Mouse (Mus musculus): ENCODE measurements around the gene Ercc8.

Ercc8 gene

GRCm38 (mm10) chr13:108157732-108158464, 633 bp upstream of the Ercc8 start:
- no peak for DNase-seq (ENCODE audit: low read depth)

- DNase-seq (ENCODE audit: low read depth): no peak
Measured at GRCm38 (mm10) chr13:108159241-108159575, 677 bp downstream of the Ercc8 start.

GRCm38 (mm10) chr13:108159963-108160362, 1.4 kb downstream of the Ercc8 start:
- DNase-seq (ENCODE audit: low read depth): peak; percentile 65

- no peak for DNase-seq (ENCODE audit: low read depth)
Measured at GRCm38 (mm10) chr13:108163912-108164311, 5.4 kb downstream of the Ercc8 start.

- DNase-seq (ENCODE audit: low read depth): no peak
Measured at GRCm38 (mm10) chr13:108164621-108165020, 6.1 kb downstream of the Ercc8 start.

- no peak for DNase-seq (ENCODE audit: low read depth)
Measured at GRCm38 (mm10) chr13:108170002-108170401, 11.5 kb downstream of the Ercc8 start.

DNA sequence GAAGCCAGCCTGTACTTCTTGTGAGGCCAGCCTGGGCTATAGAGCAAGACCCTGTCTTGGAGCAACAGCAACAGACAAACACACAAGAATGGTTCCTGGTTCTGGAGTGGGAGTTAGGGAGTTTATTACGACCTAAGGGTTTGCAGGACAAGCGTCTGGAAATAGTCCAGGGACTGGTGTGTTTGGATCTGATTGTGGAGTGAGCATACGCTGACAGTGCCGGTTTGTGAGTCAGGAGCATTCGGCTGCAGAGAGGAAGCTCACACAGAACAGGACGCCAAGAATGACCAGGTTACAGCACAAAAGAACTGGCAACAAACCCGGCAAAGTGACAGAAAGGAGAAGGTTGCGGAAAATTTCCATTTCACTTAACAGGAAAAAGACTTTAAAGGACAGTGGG, 12.0 kb downstream of the Ercc8 start:
- DNase-seq (ENCODE audit: low read depth): no peak

- no peak for DNase-seq (ENCODE audit: low read depth)
Measured at GRCm38 (mm10) chr13:108179618-108180017, 21.1 kb downstream of the Ercc8 start.

- no peak for DNase-seq (ENCODE audit: low read depth)
Measured at GRCm38 (mm10) chr13:108180821-108181220, 22.3 kb downstream of the Ercc8 start.

DNA sequence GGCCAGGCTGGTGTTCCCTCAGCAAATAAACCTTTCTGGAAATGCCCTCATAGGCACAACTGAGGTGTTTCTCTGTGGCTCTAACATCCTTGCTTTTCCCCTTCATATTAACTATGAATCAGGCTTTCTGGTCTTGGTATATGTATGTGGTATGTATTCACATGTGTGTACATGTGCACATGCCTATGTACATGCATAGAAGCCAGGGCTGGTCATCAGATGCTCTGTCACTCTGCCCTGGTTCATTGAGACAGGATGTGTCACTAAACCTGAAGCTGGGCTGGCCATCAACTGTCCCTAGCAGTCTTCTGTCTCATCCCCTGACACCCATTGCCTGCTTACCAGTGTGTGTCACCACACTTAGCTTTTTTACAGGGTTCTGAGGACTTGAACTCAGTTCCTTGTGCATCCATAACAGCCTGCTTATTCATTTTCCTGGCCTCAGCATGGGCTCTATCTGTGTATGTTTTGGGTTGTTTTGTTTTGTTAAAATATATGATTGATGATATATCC, 26.3 kb downstream of the Ercc8 start:
- no peak for DNase-seq (ENCODE audit: low read depth)

GRCm38 (mm10) chr13:108185530-108185929, 27.0 kb downstream of the Ercc8 start:
- DNase-seq (ENCODE audit: low read depth): no peak

GRCm38 (mm10) chr13:108187994-108188393, 29.5 kb downstream of the Ercc8 start:
- DNase-seq (ENCODE audit: low read depth): no peak

- DNase-seq (ENCODE audit: low read depth): peak; percentile 85
Measured at GRCm38 (mm10) chr13:108191074-108191720, 32.7 kb downstream of the Ercc8 start.

- no peak for DNase-seq (ENCODE audit: low read depth)
Measured at GRCm38 (mm10) chr13:108195474-108195873, 36.9 kb downstream of the Ercc8 start.

DNA sequence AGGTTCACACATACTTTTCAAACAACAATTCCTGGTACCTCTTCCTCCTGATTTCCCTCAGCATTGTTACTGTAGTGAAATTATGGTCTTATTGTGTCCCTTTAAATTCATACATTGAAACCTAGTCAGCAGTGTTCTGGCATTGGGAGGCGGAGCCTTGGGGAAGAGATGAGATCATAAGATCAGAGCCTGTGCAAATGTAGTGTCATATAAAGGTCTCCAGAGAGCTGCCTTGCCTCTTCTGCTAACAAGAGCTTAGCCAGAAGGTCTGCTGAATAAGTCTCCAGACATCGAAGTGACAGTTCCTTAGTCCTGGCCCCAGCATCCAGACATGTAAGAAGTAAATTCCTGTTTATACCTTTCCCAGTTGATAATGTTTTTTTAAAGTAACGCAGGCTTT, 46.3 kb downstream of the Ercc8 start:
- no peak for DNase-seq (ENCODE audit: low read depth)

DNA sequence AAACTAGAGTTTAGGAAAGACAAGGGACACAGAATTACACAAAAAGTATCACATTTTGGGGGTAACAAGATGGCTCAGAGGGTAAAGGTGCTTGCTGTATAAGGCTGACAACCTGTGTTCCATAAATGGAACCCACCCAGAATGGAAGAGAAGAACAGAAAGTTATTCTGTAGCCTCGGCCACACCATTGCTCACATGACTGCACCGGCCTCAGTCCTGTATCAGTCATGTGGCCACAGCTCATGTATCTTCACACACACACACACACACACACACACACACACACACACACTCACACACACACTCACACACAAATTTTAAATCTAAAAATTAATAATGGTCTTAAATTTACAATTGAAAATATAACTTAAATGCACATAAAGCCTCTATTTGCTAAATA, 48.9 kb downstream of the Ercc8 start:
- no peak for DNase-seq (ENCODE audit: low read depth)

DNA sequence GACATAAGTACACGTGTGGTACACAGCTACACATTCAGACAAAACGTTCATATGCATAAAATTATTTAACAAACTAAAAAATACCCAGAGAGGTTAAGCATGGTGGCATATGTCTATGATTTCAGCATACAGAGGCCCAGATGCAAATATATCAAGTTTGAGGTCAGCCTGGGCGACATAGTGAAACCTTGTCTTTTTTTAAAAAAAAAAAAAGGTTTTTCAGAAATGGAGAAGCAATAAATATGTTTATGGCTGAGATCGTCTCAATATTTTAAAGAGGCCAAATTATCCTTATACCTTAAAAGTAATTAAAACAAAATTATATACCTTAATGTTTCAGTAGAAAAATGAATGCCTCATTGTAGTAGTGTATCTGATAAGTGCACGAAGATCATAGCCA, 49.6 kb downstream of the Ercc8 start:
- DNase-seq (ENCODE audit: low read depth): no peak

DNA sequence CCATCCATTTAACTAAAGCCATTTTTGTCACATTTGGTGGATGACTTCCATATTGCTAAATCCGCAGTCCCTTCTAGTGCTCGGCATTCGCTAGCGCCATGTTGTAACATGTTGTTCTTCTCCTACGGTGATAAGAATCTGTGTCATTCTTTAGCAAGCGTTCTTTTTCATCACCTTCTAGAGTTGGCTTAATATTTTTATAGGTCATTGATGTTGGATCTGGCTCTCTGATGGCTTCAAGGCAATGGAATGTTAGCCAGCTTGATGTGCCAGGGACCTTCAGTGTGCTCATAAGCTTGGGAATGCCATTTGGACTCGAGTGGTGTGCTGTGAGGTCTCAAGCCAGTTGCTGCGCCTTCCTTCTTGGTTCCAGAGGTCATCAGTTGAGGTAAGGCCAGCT, 52.4 kb downstream of the Ercc8 start:
- no peak for DNase-seq (ENCODE audit: low read depth)

DNA sequence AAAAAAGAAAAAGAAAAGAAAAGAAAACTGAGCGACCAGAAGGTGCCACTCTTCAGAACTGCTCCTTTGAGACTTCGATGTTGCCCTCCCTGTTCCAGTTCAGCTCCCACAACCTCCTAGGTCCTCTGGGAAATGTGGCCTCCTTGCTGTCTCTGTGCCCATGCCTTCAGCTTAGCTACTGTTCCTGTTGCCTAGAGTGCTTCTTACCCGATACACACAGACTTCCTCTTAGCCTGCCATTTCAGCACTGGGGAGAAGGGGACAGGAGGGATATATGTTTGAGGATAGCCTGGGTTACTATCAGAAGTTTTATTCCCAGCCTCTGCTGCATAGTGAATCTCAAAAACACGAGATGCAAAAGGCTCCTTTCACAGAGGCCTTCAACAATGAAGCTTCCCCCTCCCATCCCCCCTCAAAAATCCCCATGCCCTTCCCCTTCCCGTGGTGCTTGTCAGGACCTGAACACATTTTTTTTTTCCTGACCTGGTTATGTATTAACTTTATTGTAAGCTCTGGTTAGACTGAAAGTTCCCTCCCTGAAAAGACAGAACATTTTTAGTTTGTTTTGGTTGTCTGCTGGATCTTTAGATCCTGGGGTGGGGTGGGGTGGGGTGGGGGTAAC, 54.0 kb downstream of the Ercc8 start:
- no peak for DNase-seq (ENCODE audit: low read depth)

DNA sequence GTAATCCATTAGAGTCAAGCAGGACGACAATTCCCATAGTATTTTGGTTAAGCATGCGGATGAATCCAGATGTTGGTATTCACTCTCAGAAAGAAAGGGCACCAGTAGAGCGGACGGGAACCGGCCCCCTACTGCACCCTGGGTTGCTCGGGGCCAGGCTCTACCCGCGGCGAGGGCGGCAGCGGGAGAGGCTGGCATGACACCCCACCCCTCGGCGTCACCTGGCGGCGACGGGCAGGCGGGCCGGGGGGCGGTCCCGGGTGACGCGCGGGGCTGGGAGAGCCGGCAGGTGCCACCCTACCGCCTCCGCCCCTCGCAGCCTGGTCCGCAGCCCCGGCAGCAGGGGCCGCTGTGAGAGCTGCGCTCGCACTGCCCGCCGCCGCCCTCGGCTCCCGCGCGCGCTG, 55.6 kb downstream of the Ercc8 start, which contains the start of gene Elovl7:
Gene Elovl7, plus strand, starts transcription at position 324 of the 404 bp plus-strand sequence.
- no peak for DNase-seq (ENCODE audit: low read depth)

DNA sequence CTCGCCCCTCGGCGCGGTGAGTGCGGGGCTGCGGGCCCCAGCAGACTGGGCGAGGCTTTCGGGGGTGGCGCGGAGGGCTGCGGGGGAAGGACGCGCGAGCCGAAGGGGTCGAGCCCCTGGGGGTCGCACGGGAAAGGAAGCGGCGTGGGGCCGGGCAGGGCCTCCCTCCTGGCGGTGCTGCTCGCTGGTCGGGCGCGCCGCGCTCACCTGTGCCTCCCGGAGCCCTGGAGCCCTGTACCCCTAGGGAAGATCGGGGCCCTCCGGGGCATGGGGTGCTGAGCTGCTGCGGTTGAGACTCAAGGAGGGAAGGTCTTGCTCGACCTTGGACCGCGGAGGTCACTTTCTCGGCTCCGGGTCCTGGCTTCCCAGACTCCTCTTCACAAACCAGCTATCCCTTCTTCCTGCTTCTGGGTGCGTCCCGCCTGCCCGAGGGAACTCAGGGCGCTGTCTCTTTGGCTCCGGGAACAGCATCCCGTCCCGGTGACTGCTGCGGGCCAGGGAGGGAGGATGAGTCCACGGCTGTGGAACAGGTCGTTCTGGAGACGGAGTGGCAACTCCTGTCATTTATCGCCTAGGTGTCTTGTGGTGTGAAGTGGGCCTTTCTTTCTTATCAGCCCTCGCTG, 56.1 kb downstream of the Ercc8 start:
- DNase-seq (ENCODE audit: low read depth): no peak

DNA sequence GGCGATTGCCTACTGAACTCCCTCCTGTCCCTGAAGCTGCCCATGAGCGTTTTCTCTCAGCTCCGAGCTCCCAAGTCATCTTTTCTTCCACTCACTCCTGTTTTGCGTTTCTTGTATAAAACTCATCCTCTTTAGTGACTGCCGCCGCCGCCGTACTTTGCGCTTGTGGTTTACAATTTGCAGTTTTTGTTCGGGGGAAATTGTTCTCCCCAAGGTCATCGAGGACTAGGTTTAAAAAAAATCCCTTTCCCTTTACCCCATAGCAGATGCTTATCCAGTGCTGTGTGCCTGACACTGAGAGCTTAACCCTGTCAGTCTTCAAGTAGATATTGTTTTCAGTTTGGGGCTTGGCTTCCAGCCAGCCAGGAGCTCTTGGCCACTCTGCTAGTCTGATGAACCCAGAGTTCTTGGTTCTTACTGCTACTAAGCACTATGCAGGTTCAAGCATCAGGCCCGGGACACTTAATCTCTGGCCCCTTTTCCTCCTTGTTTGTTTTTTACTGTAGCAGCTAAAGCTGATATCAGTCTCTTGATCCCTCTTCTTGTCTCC, 56.8 kb downstream of the Ercc8 start:
- DNase-seq (ENCODE audit: low read depth): no peak

All from NIH3T3 (cell line).